Mouse (Mus musculus): ENCODE measurements around the gene Spr.
"Not testable (repeated sequence)": the region's sequence is repeated elsewhere in the genome, so short reads cannot be mapped to it uniquely, and the experiment has no call there.

Gene Spr

DNA sequence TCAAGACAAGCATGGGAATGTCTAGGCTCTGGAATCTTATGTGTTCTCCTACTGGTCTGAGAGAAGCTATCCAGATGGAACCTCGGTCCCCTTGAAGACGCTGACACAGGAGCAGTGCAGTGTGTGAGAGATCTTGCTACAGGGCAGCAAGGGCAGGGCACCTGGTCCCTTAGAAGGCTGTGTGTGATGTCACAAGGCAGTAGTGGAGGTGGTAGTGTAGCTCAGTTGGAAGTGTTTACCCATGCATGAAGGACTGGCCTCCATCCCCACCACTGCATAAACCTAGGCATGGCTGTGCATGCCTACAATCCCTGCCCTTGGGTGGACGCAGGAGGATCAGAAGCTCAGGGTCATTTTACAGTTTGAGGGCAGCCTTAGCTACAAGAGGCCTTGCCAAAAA, 5.3 kb downstream of the Spr start:
- not testable (repeated sequence) for DNase-seq (ENCODE audit: low spot score)

DNA sequence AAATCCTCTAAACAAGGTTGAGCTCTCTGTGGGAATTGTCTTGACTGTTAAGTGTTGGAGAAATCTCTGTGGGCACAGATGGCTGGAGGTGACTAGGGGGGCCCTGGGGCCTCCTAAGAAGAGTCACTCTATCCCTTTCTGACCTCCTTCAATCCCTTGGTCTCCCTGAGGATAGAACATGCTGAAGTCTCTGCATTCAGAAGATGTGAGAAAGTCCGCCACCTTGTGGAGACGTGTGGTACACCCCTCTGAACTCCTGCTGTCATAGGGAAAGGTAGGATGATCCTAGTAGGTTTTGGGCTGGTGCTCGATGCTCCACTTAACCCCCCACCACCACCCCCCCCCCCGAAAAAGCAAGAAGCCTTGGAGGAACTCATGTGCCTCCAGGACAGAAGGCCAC, 5.9 kb downstream of the Spr start:
- DNase-seq (ENCODE audit: low spot score), result peak; percentile 89

DNA sequence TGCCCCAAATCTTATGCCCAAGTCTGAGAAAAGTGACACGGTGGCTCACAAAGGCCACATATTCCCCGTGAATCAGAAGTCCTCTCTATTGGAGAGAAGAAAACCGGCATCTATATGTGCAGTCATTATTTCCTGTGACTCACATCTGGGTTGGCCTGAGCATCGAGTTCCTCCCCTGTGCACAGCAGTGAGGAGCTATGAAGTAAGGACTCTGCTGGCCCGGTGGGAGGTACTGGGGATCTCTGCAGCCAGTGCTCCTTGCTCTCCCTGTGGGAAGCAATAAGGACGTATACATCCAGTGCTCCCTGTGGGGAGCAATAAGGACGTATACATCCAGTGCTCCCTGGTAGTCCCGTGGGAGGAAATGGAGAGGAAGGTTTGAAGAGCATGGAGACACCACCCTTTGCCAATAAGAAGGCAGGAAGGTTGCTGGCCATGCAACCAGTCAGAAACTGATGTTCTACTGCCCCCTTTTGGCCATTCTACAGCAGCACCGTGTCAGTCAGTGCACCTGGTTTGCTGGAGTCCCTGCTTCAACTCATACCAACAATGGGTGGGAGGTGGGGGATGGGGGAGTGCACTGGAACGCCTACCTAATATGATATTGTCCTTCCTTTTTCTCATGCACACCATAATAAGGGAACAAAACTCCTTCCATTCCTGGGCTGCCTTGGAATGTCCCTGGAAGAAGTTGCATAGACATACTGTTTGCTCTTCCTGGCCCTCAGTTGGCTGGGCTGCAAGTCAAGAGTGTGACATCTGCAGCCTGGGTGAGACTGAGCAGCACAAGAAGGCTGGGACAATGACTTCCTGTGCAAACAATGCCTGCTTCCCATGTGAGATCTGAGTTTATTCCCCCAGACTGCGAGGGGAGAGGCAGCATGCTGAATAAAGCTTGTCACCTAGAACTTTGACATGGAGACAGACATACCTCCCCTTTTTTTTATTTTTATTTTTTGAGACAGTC, 19.7 kb downstream of the Spr start:
- peak; percentile 84 for DNase-seq (ENCODE audit: low spot score)

- no peak for DNase-seq (ENCODE audit: low spot score)
Observed at GRCm38 (mm10) chr6:85105033-85105615, 32.4 kb downstream of the Spr start.

DNA sequence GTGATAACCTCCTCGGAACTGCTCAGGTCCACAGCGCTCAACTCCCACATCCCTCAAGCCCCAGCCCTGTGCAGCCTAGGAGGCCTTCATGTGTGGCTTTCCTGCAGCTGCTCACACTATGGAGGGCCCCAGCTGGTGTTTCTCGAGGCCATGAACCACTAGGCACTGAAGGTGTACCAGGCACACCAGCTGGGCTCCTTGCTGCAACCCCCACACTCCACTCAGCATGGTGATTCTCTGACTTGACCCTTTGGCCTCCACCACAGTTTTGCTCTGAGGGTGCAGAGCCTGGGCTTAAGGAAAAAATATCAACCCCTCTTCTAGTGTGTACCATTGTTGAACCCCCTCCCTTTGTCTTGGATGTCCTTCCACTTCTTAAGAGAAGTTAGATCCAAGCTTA, 34.2 kb downstream of the Spr start:
- DNase-seq (ENCODE audit: low spot score), result no peak

DNA sequence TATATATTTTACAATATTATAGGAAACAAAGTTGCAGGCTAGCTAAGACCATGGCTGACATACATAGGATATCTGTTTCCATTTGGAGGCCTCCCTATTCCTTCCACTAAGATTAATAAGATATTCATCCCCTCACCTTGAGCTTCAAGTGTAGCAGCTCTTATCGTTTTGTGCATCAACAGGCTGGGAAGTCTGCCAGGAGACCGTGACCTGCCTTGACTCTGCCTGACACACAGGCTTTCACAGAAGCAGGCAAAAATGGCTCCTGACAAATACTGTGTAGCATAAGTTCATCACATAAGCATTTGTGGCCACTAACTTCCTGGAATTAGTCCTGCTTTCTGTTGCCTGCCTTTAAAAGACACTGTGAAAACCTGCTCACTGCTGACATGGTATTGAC, 41.1 kb downstream of the Spr start:
- DNase-seq (ENCODE audit: low spot score), result no peak

GRCm38 (mm10) chr6:85087425-85087824, 50.1 kb downstream of the Spr start:
- DNase-seq (ENCODE audit: low spot score), result no peak

GRCm38 (mm10) chr6:85086645-85087044, 50.9 kb downstream of the Spr start:
- DNase-seq (ENCODE audit: low spot score), result no peak

Measured in embryo, embryonic 10.5 days (tissue).